Mouse (Mus musculus): ENCODE results near the gene Tbxa2r. TPM values are rescaled to one million over a fixed set of nuclear protein-coding genes. Genes with fewer than 3 reads are reported as not detected.
A peak's percentile ranks its signal among the peaks of the same experiment; 100 is the strongest.

Gene Tbxa2r
- polyA plus RNA-seq, 2 experiments from 2014 or later = 19.3 to 22.0 TPM

GRCm38 (mm10) chr10:81321436-81321835 lies 7.1 kb upstream of the Tbxa2r start:
- no peak for ATAC-seq

GRCm38 (mm10) chr10:81322444-81322843 lies 6.1 kb upstream of the Tbxa2r start:
- no peak for ATAC-seq

GRCm38 (mm10) chr10:81323141-81323775 lies 5.3 kb upstream of the Tbxa2r start:
- no peak for ATAC-seq

GRCm38 (mm10) chr10:81323791-81324530 lies 4.6 kb upstream of the Tbxa2r start:
- no peak for ATAC-seq

GRCm38 (mm10) chr10:81325176-81325575 lies 3.4 kb upstream of the Tbxa2r start:
- ATAC-seq = no peak

GRCm38 (mm10) chr10:81325781-81326180 lies 2.8 kb upstream of the Tbxa2r start:
- ATAC-seq = no peak

- ATAC-seq = no peak
Observed at GRCm38 (mm10) chr10:81326858-81327257, 1.7 kb upstream of the Tbxa2r start.

GRCm38 (mm10) chr10:81327959-81328358 lies 572 bp upstream of the Tbxa2r start:
- ATAC-seq = no peak

GRCm38 (mm10) chr10:81329194-81329975 lies 854 bp downstream of the Tbxa2r start:
- peak; percentile 84 for ATAC-seq

GRCm38 (mm10) chr10:81330007-81330406 lies 1.5 kb downstream of the Tbxa2r start:
- no peak for ATAC-seq

- no peak for ATAC-seq
Observed at GRCm38 (mm10) chr10:81332277-81332676, 3.7 kb downstream of the Tbxa2r start.

GRCm38 (mm10) chr10:81334324-81334723 lies 5.8 kb downstream of the Tbxa2r start:
- no peak for ATAC-seq

- ATAC-seq = no peak
Observed at GRCm38 (mm10) chr10:81335393-81336340, 7.1 kb downstream of the Tbxa2r start.

GRCm38 (mm10) chr10:81336558-81336957 lies 8.0 kb downstream of the Tbxa2r start:
- no peak for ATAC-seq

GRCm38 (mm10) chr10:81340551-81341332 lies 12.2 kb downstream of the Tbxa2r start:
- ATAC-seq = no peak

- peak; percentile 65 for ATAC-seq
Observed at GRCm38 (mm10) chr10:81341333-81341949, 12.9 kb downstream of the Tbxa2r start.

GRCm38 (mm10) chr10:81342686-81343505 lies 14.4 kb downstream of the Tbxa2r start, which contains the start of gene Gipc3:
Gipc3 (minus strand) TSS chr10:81343266.
- ATAC-seq = no peak

- ATAC-seq = peak; percentile 62
Observed at GRCm38 (mm10) chr10:81344421-81345161, 16.1 kb downstream of the Tbxa2r start.

GRCm38 (mm10) chr10:81345162-81345534 lies 16.6 kb downstream of the Tbxa2r start:
- ATAC-seq = no peak

Measured in CD4-positive, CD25-positive, alpha-beta regulatory T cell, adult 4 months (primary cell).